Mouse (Mus musculus) lung, adult 2 months (tissue): ENCODE results near the gene Ube2i.

Source experiments
- CTCF ChIP-seq: fragments of 200-500 bp; IDR thresholded peaks from 2 replicates; pipeline ENCODE4 v1.5.1; 2011; ENCODE audit warnings: mild to moderate bottlenecking, low read length, control low read depth; ENCODE audit not compliant: insufficient read depth
- POLR2A ChIP-seq: fragments of 200-500 bp; IDR thresholded peaks from 2 replicates; pipeline ENCODE4 v1.6.1; 2011; ENCODE audit warnings: low read depth, mild to moderate bottlenecking, control low read depth, low read length, borderline replicate concordance; ENCODE audit errors: extremely low read depth

DNA sequence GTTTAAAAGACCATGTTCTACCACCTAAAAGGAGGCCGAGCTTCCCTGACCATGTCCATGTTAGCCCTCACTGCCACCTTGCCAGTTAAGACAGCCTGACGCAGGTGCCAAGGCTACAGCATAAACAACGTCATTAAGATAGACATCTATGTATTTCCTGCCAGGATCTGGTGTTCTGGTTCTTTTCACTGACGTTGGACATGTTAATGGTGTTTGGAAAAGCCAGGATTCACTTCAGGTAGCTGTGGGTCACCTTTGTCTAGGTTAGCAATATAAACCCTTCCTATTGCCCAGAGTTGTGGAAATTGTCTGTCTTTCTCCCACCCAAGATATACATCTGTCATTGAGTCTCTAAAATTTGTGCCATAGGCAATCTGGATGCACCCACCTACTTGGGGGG, 33.9 kb upstream of the Ube2i start, which contains the start of gene Prss28:
- TF ChIP-seq CTCF (no peak), POLR2A (no peak)
